Mouse (Mus musculus) kidney, adult 2 months (tissue): ENCODE results near the gene Slc10a7.

ENCODE experiments used
- CTCF ChIP-seq: fragments of 200-500 bp; conservative IDR thresholded peaks from 2 replicates; pipeline ENCODE4 v1.5.1; 2011; ENCODE audit warnings: low read depth, mild to moderate bottlenecking, control low read depth, low read length, moderate library complexity, mixed read lengths; ENCODE audit not compliant: insufficient read depth, insufficient read length
- POLR2A ChIP-seq: fragments of 200-500 bp; IDR thresholded peaks from one replicate; pipeline ENCODE4 v1.6.1; 2011; ENCODE audit warnings: low read depth, low read length, control low read depth

GRCm38 (mm10) chr8:78549971-78550751, 41.0 kb downstream of the Slc10a7 start:
- no peak for TF ChIP-seq POLR2A
- no peak for TF ChIP-seq CTCF
